Mouse (Mus musculus) heart, adult 9 months (tissue): ENCODE measurements around the gene Gm11985.

Experiments
- DNase-seq, 2 experiments: peaks; one replicate each; pipeline ENCODE4 v3.0.0; 2022; ENCODE audit warnings: low spot score in 2 of 2

Gene Gm11985

DNA sequence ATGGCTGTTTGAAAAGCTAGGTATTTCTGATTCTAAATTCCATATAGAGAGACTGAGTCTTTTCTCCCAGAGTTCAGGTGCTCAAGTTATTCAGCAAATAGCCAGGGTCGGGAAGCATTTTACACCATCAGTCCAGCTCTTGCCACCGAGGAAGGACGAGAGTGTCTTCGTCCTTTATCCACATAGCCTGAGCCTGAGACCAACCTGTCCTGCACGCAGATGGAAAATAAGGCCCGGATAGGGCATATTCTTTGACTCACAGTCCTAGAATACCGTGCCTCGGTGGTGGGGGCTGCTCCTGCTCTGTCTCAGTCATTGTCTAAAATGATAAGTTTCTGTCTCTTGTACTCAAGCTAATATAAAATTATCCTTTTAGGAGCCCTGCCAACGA is 12.0 kb upstream of the Gm11985 start:
- DNase-seq: no peak

DNA sequence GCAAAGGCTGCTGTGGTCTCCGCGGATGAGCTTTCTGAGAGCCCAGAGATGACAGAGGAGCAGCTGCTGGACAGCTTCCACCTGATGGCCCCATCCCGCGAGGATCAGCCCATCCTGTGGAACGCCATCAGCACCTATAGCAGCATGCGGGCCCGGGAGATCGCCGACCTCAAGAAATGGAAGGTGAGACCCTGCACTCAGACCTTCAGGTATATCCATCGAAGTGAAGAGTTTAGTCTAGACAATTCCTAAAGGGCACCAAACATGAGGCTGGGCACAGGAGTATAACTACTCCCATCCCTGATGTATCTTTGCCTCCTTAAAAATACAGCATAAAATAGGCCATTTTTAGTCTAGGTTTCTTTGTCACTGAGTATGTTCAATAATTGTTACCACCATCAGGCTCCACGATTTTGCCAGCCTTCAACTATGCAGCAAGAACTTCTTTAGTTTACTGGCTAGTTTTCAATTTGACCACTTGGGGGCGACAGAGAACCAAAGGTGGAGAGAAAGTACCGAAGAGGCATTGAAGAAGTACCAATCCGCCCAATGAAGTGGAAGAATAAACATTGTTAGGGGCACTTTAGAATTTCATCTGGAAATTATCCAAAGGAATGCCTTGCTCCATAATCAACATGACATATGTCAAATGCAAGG is 11.5 kb upstream of the Gm11985 start:
- DNase-seq: no peak

DNA sequence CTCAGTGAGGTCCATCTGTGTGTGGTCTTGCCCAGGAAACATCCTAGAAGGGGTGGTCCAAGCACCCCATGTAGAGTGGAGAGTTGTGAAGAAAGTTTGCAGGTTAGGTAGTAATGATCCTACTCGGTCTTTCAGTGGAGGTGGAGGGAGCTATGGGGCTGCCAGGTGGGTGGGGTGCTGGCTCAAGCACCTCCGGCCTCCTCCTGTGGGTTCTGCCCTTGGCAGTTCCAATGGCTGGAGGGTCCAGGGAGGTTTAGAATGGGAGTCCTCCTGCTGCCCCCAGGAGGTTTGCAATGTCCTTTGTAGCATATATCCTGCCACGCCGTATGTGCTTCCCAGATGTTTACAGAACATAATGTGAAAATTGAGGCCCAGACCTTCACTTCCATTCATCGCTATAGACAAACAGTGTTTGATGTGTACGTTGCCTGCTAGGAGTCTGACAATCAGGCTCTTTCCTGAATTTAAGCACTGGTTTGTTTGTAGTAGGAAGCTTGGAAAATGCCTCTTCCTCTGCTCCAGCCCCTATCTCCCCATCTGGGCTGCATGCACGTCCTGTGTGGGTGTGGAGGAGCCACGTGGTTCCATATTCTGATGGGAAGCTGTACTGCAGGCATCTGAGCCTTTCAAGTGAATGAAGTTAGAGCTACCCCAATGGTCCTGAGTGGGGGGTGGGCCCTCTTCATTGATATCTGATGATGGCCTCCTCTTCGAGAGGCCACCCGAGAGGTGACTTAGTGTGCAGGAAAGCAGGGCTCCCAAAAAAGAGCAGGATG is 10.3 kb upstream of the Gm11985 start:
- no peak for DNase-seq

DNA sequence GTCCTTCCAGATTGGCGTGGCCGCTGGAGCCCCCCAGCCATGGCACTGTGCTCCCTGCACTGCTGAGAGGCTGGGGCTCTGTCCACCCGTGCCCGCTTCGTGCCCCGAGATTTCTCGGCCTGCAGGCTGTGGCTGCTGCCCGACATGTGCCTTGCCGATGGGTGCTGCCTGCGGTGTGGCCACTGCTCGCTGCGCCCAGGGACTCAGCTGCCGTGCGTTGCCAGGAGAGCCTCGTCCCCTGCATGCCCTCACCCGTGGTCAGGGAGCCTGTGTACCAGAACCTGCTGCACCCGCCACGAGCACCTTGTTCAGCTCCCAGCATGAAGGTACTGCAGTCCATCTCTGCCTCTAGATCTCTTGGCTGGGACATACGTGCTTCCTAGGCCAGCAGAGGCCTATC is 9.6 kb upstream of the Gm11985 start:
- DNase-seq: no peak

DNA sequence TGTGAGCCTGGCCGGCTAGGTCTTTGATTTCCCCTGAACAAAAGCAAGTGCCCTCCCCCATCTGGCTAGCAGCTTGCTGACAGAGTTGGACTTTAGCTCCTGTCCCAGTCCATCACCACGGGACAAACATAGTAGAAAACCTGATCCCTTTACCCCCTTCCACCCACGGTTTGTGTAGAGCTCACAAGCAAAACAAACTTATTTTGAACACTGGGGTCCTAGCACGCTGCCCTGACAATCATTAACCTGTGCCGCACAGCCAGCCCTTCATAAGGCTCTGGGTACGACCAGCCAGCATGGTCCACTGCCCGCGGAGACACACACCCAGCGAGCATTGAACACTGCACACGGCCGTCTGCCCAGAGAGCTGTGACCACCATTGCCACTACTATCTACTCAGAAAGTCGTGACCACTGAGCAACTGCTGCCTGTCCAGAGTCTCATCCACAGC is 9.1 kb upstream of the Gm11985 start, which contains the start of gene Igfbp1:
Igfbp1 (plus strand) TSS at position 292 of the 451 bp plus-strand sequence.
- no peak for DNase-seq

DNA sequence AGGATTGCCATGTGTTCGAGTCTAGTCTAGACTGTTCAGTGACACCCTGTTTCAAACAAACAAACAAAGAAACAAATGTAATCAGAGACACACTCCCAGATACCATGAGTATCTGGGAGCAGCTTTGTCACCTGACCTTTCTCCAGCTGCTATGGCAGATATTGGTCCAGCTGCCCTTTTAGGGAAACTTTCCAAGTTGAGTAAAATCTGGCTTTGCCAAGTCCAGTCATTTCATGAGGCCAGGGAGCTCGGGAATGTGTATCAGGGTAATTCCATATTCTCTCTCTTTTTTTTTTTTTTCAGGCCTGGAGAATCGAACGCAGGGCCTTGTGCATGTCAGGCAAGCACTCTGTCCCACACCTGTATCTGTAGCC is 6.9 kb upstream of the Gm11985 start:
- DNase-seq: no peak

DNA sequence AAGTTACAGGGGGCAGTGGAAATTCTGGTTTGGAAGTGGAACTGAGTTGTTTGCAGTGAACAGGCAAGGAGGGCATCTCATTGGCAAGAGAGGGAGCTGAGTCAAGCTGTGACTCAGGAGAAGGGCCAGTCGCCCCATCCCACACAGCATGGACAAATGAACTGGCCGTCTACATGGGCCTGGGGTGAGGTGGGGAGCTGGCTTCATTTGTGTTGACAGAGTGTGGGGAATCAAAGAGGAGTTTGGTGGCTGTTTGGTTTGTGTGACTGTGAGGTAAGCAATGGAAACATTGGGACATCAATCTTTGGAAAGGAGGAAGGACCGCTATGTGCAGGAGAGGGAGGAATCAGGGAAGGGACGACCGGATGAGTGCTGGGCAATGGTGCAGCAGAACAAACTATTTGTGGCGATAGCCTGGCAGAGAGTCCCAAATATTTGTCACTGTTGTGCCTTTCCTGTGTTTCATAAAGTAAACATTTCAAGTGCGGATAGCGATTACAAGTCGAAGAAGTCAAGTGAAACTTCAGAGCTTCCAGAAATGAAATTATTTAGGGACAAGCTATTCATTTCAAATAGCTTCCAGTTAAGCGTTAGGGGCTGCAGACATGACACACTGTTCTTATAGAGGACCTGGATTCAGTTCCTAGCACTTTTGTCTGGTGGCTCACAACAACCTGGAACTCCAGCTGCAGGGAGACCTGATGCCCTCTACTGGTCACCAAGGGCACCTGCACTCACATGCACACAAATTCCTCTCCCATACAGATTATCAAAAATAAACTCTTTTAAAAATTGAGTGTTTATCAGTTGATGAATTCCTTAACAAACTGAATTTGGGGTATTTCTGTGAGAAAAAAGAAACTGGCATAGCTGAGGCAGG is 6.3 kb upstream of the Gm11985 start:
- DNase-seq: no peak

DNA sequence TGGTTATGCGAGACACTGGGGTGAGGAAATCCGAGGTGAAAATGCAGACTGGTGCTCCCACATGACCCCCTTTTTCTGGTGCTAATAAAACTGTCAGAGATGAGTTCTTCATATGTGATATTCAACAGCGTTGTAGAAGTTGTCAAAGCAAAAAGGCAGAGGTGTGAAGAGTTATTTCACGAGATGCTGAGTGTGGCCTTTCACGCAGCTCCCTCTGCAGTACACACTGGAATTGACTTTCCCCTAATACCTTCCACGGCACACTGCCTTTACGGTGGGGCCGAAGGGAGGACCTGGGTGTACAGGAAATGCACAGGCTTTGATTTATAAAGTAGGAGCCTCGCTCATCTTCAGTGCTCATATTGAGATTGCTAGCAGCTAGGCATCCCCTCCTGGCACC is 4.8 kb upstream of the Gm11985 start:
- DNase-seq: no peak

DNA sequence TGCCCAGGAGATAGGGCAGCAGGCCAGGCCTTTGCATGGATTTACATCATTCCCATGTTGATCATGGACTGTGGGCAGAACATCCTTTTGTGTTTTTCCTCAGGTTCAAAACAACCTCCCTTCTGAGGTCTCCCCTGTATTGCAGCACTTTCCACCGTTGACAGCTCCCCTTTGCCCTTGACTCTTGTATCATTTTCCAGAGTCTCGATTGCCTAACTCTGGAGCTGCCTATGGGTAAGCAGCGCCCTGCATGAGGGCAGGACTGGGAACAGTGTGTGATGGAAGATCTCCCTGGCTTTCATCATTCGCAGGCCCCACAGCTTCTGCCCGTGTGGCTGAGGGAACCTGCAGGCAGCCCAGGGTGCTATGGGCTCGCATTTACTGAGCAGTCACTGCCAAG is 4.3 kb upstream of the Gm11985 start:
- DNase-seq: no peak

DNA sequence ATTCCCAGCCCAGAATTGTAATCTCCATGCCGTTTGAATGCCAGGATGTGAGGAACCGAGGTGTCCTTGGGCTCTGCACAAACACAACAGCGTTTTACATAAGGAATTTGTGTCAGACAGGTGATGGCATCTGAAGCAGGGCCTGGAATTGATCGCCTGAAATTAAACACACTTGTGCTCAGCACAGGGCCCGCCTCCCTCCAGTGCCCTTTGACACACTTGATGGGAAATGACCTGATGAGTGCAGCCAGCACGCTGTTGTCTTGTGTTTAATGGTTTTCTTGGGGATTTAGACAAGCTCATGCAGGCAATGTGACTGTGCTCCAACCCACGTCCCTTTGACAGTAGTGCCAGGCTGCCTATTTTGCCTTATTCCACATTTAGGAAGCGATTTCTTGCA is 897 bp downstream of the Gm11985 start:
- DNase-seq: no peak

DNA sequence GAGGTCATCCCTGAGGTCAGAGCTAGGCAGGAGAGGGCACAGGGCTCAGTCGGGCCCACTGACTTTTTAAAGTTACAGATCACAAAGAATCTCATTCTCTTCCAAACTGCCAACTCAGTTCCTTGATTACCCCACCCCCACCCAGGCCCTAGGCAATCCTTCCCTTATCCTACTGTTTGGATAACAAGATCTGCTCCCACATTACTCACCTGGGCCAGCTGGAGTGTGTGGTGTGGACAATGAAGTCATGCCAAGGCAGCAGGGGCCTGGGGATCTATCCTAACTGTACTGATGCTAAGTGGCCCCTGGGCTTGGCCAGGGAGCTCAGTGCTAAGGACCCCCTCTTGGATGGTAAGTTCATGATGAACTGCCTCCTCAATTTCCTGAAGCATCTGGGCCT is 3.9 kb downstream of the Gm11985 start:
- DNase-seq: no peak

DNA sequence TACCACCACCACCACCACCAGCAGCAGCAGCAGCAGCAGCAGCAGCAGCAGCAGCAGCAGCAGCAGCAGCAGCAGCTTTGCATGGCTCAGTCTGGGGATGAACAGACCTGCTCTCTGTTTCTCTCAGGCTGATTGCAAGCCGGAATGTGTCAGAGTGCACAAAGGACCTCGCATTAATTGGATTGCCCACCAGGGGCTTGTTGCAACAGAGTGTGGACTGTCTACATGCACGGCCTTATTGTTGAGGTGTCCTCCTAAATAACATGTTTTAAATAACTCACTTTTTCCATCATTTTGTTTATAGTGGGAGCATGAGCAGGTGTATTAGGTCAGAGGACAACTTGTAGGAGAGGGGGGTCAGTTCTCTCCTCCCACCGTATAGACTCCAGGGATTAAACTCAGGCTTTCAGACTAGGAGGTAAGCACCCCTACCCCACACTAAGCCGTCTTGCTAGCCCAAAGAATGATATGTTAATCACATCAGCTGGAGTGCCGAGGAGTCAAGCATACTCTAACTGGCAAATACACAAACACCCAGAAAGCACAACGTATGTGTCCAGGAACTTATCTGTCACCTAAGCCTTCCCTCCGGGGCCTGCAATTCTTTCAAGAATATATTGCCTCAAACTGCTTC is 5.8 kb downstream of the Gm11985 start:
- no peak for DNase-seq

DNA sequence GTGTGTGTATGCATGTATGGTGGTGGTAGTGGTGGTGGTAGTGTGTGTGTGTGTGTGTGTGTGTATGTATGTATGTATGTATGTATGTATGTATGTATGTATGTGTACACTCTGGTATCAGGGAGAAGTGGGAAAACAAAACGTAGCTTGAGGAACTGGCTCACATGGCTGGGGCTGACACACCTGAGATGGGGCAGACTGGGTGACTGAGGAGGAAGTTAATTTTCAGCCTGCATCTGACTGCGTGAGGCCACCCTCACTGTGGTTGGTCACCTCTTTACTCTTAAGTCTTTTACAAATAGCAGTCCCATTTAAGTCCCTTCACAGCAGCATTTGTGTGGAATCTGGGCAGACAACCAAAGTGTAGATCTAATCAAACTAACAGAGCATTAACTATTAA is 9.1 kb downstream of the Gm11985 start:
- no peak for DNase-seq

DNA sequence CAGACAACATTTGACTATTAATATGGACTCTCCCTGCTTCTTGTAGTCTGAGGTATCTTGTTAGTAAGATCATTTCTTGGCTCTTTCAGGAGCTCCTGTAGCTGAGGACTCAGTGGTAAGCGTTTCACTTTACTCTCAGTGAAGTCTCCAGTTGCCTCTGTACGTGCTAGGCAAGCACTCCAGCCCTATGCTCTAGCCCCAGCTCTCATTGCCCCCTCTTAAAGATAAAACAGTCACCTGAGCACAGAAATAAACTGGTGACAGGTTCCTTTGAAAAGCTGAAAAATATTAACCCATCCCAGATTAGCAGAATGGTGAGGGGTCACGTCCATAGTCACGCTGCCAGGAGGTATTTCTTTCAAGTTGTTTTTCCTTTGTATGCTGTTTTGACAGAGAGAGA is 9.6 kb downstream of the Gm11985 start:
- DNase-seq: no peak

DNA sequence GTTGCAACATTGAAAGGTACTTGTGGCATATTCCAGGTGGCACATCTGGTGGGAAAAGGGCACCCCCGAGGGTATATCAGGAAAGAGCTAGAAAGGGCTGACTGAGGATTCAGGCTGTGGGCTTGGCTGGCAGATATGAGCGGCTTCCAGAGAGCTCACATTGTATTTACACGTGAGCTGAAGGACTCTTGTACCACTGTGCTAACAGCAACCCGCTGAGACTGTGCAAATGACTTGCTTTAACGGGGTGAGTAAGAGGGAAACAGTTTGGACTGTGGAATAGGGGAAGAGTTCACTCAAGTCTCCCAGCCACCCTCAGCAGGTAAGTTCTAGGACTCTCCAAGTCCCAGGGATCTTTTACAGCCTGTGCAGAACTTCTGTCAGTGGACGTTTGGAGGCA is 14.7 kb downstream of the Gm11985 start:
- DNase-seq: no peak

DNA sequence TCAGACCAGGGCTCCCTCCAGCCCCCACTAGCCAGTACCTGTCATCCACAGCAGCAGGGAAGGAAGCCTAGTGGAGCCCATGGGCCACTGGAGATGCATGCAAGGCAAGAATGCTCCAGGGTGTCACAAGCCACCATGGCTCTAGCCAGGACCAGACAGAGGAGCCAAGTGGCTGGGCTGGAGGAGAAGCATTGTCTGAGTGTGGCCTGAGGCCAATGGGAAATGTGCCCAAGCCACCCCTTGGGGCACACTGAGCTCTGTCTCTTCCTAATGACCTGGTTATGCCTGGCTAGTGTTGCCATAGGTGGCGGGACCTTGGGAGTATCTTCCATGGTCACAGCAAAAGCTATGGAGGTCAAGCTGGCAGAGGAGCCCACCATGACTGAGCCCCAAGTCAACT is 18.7 kb downstream of the Gm11985 start:
- DNase-seq: no peak

DNA sequence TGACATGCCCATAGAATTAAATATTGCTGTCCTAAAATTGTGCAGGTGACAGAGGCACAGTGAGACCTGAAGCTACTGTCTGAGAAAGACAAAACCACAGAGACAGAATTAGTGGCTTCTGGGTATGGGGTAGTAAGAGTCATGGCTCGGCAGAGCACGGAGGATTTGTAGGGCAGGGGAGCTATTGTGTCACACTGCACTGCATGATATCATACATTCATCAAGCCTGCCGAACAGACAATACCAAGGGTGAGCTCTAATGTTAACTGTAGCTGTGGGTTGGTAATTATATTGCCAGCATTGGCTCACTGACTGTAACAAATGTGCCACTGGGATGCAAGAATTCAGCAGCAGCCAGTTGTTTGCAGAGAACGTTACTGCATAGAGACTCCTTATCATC is 24.0 kb downstream of the Gm11985 start:
- DNase-seq: no peak

DNA sequence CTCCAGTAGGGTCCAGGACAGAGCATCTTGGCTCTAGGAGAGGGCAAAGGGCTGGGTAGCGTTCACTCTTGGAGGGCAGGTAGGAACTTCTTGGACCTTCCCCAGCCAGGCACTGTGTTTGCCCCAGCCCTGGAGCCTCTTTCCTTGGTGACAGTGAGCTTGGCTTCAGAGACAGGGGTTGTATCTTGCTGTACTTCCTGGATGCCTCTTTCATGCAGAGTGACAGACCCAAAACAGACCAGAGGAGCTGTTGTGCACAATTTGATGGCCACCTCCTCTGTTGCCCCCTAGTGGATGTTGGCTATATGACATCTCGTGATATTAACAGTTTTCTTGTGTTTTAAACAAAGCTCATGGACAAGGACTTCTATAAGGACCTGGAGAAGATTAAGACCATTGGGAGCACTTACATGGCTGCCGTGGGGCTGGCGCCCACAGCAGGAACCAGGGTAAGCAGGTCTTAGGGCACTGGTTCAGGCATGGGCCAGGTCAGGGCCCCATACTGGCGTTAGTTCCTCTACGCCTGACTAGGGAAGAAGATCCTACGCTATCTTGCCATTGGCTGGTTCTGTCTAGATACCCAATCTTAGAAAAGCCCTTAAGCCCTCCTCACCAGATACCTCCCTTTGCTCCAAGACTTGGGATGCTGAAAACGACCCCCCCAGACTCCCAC is 26.7 kb downstream of the Gm11985 start:
- no peak for DNase-seq

DNA sequence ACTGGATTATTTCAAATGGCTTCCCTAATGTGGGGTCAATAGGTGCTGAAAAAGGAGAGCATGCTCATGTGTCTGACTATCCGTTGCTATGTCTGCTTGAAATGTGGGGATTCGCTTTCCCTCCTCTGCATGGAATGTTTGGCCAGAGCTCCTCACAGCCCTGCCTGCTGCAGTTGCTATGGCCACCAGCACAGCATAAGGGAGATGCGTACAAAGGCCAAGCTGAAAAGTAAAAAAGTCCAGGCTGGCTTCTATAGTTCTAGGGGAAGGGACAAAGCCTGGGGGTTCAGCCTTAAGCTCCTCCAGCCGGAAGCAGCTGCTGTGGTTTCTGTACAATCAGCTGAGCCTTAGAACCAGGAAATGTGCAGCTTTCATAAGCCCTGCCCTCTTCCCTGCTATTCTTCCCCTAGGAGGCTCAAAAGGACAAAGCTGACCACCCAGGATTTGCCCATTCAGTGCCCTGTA is 27.7 kb downstream of the Gm11985 start:
- no peak for DNase-seq

DNA sequence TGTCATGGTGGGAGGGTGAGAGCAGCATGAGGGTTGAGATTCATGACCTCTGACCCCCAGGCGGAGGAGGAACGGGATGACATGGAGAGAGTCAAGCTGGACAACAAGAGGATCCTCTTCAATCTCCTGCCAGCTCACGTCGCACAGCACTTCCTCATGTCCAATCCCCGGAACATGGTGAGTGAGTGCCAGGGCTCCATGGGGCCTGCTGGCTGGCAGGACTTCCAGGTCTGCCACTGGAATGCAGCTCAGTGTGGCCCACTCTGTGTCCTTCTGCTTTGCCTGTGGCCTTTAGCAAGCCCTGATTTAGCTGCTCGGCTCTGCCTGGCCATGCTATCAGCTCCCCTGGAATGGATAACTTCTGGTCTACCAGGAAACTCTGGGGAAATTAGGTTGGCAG is 28.2 kb downstream of the Gm11985 start:
- DNase-seq: no peak

DNA sequence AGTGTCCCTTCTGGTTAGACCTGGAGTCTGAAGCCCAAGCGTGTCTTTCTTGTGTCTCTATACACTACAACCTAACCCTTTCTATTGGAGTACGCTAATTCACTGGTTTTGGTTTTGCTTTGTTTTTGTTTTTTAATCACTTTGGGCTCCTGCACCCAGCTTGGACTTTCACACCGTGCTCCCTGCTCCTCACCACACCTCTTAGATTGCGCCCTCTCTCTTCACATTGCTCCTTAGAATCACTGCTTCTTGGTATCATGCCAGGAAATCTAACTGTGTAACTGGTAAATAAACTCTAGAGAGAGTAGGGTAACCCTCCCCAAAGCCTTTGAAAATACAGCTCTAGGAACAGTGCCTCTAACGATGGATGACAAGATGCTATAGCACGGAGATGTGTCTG is 30.2 kb downstream of the Gm11985 start:
- DNase-seq: no peak
